Mouse (Mus musculus): ENCODE data around the gene Spta1.

DNA sequence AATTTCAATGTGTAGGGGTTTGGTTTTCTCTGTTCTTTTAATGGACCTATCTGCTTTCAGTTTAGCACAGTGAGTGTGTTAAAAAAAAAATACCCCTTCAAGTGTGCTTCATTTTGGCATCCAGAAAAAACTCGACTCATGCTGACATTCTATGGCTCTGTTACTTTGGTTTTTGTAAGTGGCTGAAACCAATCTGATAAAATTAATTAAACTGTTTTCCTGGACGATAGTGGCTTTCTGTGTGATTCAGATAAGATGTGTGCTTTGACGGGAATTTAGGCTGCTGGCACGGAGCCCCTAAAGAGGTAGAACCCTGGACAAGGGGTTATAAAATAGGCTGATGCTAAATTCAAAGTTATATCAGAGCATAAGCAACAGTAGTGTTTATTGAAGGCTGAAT, 96.6 kb downstream of the Spta1 start:
- TF ChIP-seq CTCF (conservative IDR thresholded peaks at IDR 0.05; ENCODE audit: low read length) (no peak), NANOG (IDR thresholded peaks at IDR 0.05; ENCODE audit: borderline replicate concordance, low read length) (no peak), POU5F1 (IDR thresholded peaks at IDR 0.05; ENCODE audit: borderline replicate concordance, low read length) (no peak)
